Mouse (Mus musculus): ENCODE results near the gene Kcnj6.

The Kcnj6 gene

GRCm38 (mm10) chr16:94760732-94761131 is 236.8 kb downstream of the Kcnj6 start:
- DNase-seq, result no peak

GRCm38 (mm10) chr16:94759761-94760160 is 237.7 kb downstream of the Kcnj6 start:
- DNase-seq, result no peak

- no peak for DNase-seq
Observed at GRCm38 (mm10) chr16:94758606-94759005, 238.9 kb downstream of the Kcnj6 start.

- DNase-seq, result no peak
Observed at GRCm38 (mm10) chr16:94756352-94756751, 241.1 kb downstream of the Kcnj6 start.

GRCm38 (mm10) chr16:94753453-94753852 is 244.0 kb downstream of the Kcnj6 start:
- no peak for DNase-seq

- DNase-seq, result no peak
Observed at GRCm38 (mm10) chr16:94752781-94753180, 244.7 kb downstream of the Kcnj6 start.

GRCm38 (mm10) chr16:94745016-94745415 is 252.5 kb downstream of the Kcnj6 start:
- DNase-seq, result peak; percentile 40

GRCm38 (mm10) chr16:94743853-94744501 is 253.5 kb downstream of the Kcnj6 start:
- peak; percentile 41 for DNase-seq

- no peak for DNase-seq
Observed at GRCm38 (mm10) chr16:94737359-94737687, 260.2 kb downstream of the Kcnj6 start.

GRCm38 (mm10) chr16:94736462-94737358 is 260.8 kb downstream of the Kcnj6 start:
- DNase-seq, result no peak

- DNase-seq, result no peak
Observed at GRCm38 (mm10) chr16:94735472-94735871, 262.0 kb downstream of the Kcnj6 start.

GRCm38 (mm10) chr16:94731027-94731426 is 266.5 kb downstream of the Kcnj6 start:
- DNase-seq, result no peak

- DNase-seq, result no peak
Observed at GRCm38 (mm10) chr16:94729236-94729635, 268.3 kb downstream of the Kcnj6 start.

GRCm38 (mm10) chr16:94724747-94725211 is 272.7 kb downstream of the Kcnj6 start:
- DNase-seq, result peak; percentile 51

- peak; percentile 86 for DNase-seq
Observed at GRCm38 (mm10) chr16:94724061-94724596, 273.4 kb downstream of the Kcnj6 start.

- peak; percentile 23 for DNase-seq
Observed at GRCm38 (mm10) chr16:94722936-94723335, 274.6 kb downstream of the Kcnj6 start.

GRCm38 (mm10) chr16:94721549-94722006 is 275.9 kb downstream of the Kcnj6 start:
- no peak for DNase-seq

GRCm38 (mm10) chr16:94720476-94721153 is 276.9 kb downstream of the Kcnj6 start:
- no peak for DNase-seq

GRCm38 (mm10) chr16:94719488-94719887 is 278.0 kb downstream of the Kcnj6 start:
- DNase-seq, result no peak

- DNase-seq, result no peak
Observed at GRCm38 (mm10) chr16:94718919-94719318, 278.6 kb downstream of the Kcnj6 start.

- DNase-seq, result no peak
Observed at GRCm38 (mm10) chr16:94717051-94717450, 280.4 kb downstream of the Kcnj6 start.

GRCm38 (mm10) chr16:94714483-94714882 is 283.0 kb downstream of the Kcnj6 start:
- no peak for DNase-seq

- DNase-seq, result peak; percentile 85
Observed at GRCm38 (mm10) chr16:94713480-94714094, 283.9 kb downstream of the Kcnj6 start.

All from cerebellum, adult 8-10 months (tissue).